Mouse (Mus musculus) gastrocnemius, postnatal 36 days (tissue): ENCODE data around the gene Trappc2l. TPM values are rescaled to one million over a fixed set of nuclear protein-coding genes. Genes with fewer than 3 reads are reported as not detected.
"Not testable (repeated sequence)": the region's sequence is repeated elsewhere in the genome, so short reads cannot be mapped to it uniquely, and the experiment has no call there.

ENCODE experiments used
- DNase-seq, 2 experiments: peaks; one replicate each; pipeline ENCODE4 v3.0.0; 2022
- intact Hi-C: fragments of 180-260 bp; cut with DNase I; formaldehyde crosslinking; loops from one replicate; pipeline ENCODE4 v1.15.1; 2025
- total RNA-seq, 2 experiments: library from RNA; stranded (reverse); gene quantifications; 2 replicates each; pipeline ENCODE4 v1.2.3; 2021

Gene Trappc2l
- total RNA-seq, 2 experiments from 2014 or later: 38.2 to 40.6 TPM

- intact Hi-C loops: loop anchor here (5.0 kb wide), 1 partner anchor 55 kb away; no protein-coding TSS in a partner anchor
- no peak for DNase-seq
Observed at GRCm38 (mm10) chr8:122622727-122623126, 11.3 kb downstream of the Trappc2l start, which contains the start of gene Pabpn1l. Gene Pabpn1l (minus strand): TSS chr8:122622739.

- DNase-seq: peak in 1 of 2 experiments; percentile 41
- intact Hi-C loops: loop anchor here (5.0 kb wide), 1 partner anchor 53 kb away; no protein-coding TSS in a partner anchor
Observed at GRCm38 (mm10) chr8:122623844-122624642, 12.6 kb downstream of the Trappc2l start.

- intact Hi-C loops: loop anchor here (5.0 kb wide), 1 partner anchor 53 kb away; no protein-coding TSS in a partner anchor
- no peak for DNase-seq
Observed at GRCm38 (mm10) chr8:122624653-122625052, 13.2 kb downstream of the Trappc2l start.

DNA sequence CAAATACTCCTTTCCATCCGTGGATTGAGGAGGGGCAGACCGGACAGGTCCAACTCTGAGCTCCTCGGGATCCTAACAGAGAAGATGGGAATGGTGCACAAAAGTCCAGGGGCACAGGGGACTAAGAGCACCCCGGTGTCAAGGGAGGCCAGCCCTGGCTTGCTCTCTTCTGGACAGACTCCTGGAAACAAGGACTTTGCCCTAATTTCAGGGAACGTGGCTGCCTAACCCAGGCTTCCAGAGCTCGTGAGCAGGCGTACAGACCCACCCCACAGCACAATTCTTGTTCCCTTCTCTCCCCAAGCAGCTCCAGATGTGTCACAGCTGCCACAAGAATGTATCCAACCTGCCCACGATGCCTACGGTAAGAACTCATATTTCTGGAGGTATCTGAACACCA is 14.4 kb downstream of the Trappc2l start:
- intact Hi-C loops: no loop called here
- DNase-seq: no peak

- intact Hi-C loops: no loop called here
- DNase-seq: no peak
Observed at GRCm38 (mm10) chr8:122626896-122627295, 15.5 kb downstream of the Trappc2l start.

DNA sequence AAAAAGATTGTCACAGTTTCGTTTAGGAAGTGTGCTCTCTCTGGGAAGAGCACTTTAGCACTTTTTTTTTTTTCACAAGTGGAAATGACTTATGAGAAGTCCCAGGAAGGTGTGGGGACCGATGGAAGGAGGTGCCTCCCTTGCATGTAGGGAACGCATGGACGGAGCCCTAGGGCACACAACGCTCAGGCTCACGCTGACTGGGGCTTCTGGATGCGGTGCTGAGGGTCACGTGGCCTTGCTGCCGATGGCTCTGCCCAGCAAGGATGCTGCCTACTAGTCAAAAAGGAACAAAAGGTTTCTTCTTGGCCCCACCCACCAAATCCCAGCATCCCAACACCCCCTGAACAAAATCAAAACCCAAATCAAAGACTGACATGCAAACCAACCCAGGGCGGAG is 17.9 kb downstream of the Trappc2l start:
- intact Hi-C loops: no loop called here
- no peak for DNase-seq

DNA sequence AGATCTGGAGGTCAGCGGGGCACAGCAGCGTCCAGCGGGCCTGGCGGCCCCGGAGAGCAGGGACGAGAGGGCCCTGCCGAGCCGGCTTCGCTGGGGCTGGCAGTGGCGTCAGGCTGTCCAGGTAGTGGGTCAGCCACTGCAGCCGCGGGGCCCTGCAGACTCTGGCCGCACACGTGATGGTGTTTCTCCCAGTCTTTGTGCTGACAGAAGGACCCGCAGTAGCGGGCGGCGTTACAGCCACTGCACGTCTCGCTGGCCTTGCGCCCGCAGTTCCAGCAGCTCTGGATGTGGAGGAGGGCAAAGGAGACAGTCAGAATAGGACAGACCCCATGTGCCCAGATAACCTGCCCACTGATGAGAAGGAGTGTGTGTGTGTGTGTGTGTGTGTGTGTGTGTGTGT is 19.3 kb downstream of the Trappc2l start:
- DNase-seq: no peak
- intact Hi-C loops: no loop called here

- intact Hi-C loops, DNase-seq: not testable (repeated sequence)
Observed at GRCm38 (mm10) chr8:122632134-122632533, 20.7 kb downstream of the Trappc2l start.

GRCm38 (mm10) chr8:122633205-122633604 is 21.8 kb downstream of the Trappc2l start:
- no peak for DNase-seq
- intact Hi-C loops: no loop called here

GRCm38 (mm10) chr8:122635878-122636802 is 24.7 kb downstream of the Trappc2l start:
- intact Hi-C loops: no loop called here
- no peak for DNase-seq

GRCm38 (mm10) chr8:122636803-122637175 is 25.3 kb downstream of the Trappc2l start:
- intact Hi-C loops: loop anchor here (1.0 kb wide), 1 partner anchor 13 kb away; no protein-coding TSS in a partner anchor
- DNase-seq: peak; percentile 55 to 64

DNA sequence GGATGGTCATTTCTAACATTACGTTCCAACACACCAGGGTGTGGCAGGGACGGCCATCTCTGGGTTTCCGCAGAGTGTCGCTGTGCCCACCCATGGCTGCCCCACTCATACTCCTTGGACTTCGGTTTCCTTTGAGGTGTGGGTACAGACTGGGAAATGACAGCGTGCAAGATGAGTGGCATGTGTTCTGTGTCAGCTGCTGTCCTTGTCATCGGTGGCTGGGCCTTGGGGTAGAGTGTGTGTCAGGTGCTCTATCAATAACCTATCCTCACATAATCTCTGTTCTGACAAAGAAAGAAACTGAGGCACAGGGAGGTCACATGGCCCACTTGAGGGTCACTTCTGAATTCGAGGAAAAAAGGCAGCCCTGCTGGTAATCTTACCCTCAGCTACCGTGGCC is 25.8 kb downstream of the Trappc2l start:
- intact Hi-C loops: loop anchor here (1.0 kb wide), 1 partner anchor 12 kb away; no protein-coding TSS in a partner anchor
- DNase-seq: no peak

DNA sequence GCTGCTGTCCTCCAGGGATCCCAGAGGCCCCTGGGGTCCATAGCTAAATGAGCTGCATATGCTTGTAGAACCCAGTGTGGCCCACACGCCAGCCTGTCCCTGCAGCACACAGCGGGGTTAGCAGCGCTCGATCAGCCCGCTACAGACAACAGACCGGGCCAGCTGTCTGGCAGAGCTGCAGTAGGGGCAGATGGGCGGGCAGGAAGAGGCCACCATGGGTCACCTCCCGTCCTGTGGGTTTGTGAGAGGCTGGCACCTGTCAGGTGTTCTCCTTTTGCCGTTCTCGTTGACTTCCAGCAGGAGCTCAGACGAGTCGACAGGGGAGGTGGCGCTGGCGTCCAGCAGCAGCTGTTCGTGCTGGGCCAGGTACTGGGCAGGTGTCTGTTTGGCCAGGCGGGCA is 27.2 kb downstream of the Trappc2l start:
- intact Hi-C loops: no loop called here
- no peak for DNase-seq

DNA sequence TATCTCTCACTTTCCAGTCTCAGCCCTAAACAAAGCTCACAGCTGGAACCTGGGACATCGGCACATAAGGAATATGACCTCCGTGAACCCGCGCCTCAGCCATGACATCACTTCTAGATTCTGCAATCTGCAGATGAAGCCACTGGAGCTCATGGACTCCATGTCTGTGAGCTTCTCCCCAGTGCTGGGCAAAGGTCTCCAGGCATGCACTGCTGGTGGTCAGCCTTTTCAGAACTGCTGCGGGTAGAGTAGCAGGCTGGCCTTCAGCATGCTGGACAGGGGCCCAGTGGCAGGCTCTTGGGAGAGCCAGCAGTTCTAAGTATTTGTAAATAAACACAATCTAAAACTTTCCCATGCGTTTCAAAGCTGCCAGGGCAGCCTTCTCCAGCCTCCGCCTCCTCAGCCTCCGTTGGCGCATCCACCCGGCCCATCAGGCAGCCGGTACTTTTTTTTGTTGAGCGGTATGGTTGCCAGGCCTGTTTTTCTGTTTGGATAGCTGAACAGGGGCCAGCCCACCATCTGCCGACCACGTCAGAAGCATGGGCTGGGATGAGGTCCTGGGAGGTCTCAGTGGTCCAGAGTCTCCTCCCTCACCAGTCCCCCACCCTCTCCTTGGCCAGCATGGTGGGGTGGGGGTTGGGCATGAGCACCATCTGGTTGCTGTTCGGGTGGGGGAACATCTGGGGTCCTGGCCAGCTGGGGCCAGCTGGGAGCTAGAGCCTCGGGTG is 28.2 kb downstream of the Trappc2l start:
- intact Hi-C loops: no loop called here

GRCm38 (mm10) chr8:122640825-122641224 is 29.4 kb downstream of the Trappc2l start:
- DNase-seq: no peak
- intact Hi-C loops: no loop called here

More for the DNA sequence above, 28.2 kb downstream of the Trappc2l start:
- DNase-seq: peak; percentile 64 to 65

- intact Hi-C loops: no loop called here
- no peak for DNase-seq
Observed at GRCm38 (mm10) chr8:122641406-122641805, 30.0 kb downstream of the Trappc2l start.

DNA sequence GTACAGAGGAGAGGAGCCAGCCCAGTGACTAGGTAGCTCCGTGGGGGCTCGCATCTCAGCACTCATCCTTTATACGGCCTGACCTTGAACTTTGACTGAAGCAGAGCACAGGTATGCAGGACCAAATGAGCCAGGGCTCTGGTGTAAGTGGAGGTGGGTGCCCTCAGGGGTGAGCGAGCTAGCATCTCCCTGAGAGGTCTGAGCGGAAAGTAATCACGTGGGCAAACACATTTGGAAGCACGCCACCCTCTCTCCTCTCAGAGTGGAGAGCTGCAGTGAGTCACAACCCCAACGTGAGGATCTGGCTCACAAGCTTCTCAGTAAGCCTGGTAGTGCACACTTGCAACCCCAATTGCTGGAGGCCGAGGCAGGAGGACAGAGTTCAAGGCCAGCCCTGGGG is 30.6 kb downstream of the Trappc2l start:
- intact Hi-C loops: no loop called here
- no peak for DNase-seq

DNA sequence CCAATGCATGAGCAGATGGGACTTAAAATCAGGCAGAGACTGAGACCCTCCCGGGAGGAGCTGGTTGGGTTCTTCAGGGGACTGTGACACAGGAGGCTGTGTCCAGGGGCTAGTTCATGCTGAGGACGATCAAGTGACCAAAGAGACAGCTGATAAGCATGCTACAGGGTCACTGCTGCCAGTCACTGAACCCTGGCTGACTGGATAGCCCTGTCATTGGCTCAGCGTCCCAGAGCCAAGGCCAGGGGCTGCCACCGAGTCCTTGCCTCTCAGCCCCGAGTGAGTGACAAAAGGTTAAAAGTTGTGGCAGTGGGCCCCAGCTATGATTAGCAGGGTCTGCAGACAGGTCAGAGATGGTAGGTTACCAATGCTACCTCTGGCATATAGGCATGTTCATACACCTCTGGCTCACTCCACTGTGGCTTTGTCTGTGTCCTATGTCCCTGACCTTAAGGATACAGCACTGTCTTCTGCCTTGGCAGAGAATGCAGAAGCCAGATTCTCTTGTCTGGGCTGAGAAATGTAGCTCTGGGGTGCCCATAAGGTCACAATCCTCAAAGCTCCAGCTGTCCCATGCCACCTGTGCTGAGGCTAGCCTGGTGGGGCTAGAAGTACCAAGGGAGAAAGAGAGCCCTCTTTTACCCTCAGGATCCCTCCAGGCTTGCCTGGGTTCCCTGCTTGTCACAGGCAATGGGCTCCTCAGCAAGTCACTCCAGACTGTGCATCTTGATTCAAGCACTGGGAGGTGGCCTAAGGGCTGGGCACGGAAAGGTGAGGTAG is 32.9 kb downstream of the Trappc2l start:
- intact Hi-C loops: no loop called here
- DNase-seq: no peak

DNA sequence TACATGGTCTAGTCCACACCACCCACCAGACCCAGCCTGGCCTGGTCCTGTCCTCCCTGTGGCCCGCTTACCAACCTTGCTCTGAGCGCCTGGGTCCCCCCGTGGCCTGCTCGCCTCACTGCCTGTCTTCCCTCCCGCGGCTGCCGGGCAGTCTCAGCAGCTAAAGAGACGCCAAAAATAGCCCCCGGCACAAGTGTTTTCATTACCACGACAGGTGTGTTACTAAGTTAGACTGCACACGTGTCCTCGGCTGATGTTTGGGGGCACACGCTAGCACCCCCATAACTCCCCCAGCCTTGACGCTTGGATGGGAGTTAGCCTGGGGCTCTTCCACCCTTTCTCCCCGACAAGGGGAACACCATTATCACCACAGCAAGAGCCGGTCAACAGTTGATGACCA is 34.9 kb downstream of the Trappc2l start:
- intact Hi-C loops: no loop called here
- DNase-seq: no peak
